Mouse (Mus musculus) kidney, adult 8-10 months (tissue): ENCODE results near the gene Lpin2.

Experiments used
- DNase-seq, 2 experiments: peaks; one replicate each; pipeline ENCODE4 v3.0.0; 2022

Gene Lpin2

DNA sequence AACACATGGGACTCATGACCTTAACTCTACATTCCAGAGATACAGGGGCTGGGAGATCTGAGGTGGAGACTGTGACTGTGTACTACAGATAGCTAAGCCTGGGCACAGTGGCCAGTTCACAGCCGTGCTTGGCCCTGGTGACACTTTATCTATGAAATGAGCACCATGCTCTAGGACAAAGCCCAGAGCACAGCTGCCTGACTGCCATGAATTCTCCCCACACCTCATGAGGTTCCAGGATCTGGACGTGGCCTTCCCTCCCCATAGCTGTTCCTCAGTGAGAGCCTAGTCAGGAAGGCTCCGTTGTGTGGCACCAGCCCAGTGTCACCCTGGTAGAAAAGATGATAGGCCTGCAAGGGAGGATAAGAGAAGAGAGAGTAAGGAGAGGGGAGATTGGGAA is 86.2 kb downstream of the Lpin2 start:
- DNase-seq, result no peak

DNA sequence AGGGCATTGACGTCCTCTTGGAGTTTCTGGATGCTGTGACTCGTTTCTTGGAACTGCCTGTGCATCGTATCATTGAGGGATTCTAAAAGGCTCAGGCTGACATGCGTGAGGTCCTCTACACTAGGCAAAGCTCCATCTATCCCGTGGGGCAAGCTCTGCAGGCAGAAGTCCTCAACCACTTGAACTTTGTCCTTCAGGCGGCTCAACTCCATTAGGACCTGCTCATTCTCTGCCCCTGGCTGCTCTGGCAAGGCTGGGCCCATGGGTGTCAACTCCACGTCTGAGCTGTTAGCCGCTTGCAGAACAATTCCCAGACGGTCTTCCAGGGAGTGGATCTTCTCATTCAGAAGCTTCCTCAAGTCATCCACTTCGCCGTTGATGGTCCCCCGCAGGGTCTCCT is 91.5 kb downstream of the Lpin2 start:
- no peak for DNase-seq

DNA sequence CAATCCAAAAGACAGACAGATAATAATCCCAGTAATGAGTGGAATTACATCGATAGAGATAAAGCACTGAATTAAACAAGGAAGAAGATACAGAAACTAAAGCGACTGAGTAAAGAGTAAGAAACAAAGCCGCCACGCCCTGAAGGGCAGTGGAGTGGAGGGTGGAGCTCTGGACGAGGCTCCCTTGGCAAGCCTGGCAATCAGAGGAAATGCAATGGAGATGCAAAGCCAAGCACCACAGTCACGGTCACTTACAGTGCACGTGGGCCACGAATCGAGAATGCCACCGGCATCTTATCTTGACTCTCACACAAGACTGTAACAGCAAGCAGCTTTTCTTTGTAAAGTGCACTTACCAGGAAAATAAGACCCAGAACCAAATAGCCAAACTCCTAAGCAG is 94.4 kb downstream of the Lpin2 start:
- no peak for DNase-seq

- DNase-seq, result no peak
Measured at GRCm38 (mm10) chr17:71277701-71278491, 95.5 kb downstream of the Lpin2 start.

GRCm38 (mm10) chr17:71282716-71283115 is 100.4 kb downstream of the Lpin2 start:
- peak; percentile 76 to 83 for DNase-seq

DNA sequence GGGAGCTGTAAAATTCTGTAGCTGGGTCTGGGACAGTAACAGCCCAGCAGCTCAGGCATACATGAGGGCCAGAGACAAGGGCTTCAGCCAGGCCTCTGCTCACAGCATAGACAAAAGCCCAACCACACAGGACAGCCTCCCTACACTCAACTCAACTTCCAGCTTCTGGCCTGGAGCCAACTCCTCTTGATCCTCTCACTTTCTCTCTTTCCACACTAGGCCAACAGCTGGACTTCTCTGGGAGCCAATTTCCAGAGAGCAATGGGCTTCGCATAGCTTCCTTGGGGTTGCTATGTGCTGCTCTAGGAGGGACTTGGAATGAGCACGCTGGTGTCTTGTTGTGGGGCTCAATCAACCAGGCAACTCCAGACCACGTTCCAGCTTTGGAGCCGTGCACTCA is 100.9 kb downstream of the Lpin2 start:
- DNase-seq, result peak; percentile 14 to 34

DNA sequence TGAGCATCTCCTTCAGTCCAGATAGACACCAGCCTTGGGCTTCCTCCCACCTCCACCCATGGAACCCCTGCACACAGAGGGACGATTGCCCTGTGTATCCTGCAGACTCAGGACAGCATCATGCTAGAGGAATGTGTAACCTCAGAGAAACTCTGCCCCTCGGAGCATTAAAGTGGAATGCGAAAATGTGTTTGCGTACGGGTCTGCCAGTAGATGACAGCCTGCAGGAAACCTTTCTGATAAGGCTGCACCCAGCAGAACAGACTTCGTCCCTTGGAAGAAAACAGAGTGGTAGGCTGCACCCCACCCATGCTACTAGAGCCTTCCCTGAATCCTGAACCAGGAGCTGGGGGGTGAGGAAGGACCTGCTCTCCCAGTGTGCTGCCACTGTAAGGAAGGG is 102.5 kb downstream of the Lpin2 start:
- DNase-seq, result no peak

DNA sequence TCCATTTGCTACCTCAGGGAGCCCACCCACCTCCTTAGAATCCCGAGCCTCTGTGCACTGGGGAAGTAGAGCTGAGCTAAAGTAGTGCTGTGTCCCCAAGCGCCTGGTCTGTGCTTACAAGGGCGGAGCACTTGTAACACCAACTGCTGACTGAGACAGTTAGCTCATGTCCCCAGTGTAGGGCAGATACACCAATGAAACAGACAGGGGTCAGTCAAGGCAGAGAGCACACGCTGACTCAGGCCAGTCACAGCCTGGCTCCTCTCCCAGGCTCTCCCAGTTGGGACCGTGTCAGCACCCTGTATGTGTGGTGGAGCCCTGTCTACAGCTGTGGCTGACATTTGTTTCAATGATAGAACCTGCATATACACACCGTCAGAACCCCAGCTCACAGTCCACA is 103.6 kb downstream of the Lpin2 start:
- peak; percentile 48 to 51 for DNase-seq

GRCm38 (mm10) chr17:71287586-71287985 is 105.2 kb downstream of the Lpin2 start:
- no peak for DNase-seq

DNA sequence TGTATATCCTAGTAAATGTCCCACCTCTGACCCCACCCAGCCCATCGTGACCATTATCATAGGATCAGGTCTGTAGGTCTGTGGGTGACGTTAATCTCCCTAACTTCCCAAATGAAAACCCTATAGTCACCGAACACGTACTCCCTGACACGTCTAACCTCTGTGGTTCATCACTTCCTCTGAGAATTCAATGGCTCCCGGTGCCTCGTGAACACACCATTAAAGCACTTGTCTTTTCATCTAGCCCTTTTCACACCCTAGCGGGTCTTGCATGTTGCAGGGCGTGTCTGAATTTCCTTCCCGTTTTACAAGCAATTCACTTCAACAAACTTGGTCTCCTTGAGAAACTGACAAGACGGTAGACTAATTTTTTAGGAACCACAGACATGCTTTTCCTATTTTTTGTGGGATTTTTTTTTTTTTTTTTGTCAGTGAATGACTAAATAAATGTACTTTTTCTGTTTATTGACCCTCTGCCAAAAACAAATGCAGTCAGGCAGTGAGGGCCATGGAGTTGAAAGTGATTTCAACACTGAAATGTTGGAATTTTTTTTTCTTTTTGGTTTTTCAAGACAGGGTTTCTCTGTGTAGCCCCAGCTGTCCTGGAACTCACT is 105.9 kb downstream of the Lpin2 start:
- no peak for DNase-seq

- DNase-seq, result peak; percentile 45 to 64
Measured at GRCm38 (mm10) chr17:71288808-71289548, 106.6 kb downstream of the Lpin2 start.

DNA sequence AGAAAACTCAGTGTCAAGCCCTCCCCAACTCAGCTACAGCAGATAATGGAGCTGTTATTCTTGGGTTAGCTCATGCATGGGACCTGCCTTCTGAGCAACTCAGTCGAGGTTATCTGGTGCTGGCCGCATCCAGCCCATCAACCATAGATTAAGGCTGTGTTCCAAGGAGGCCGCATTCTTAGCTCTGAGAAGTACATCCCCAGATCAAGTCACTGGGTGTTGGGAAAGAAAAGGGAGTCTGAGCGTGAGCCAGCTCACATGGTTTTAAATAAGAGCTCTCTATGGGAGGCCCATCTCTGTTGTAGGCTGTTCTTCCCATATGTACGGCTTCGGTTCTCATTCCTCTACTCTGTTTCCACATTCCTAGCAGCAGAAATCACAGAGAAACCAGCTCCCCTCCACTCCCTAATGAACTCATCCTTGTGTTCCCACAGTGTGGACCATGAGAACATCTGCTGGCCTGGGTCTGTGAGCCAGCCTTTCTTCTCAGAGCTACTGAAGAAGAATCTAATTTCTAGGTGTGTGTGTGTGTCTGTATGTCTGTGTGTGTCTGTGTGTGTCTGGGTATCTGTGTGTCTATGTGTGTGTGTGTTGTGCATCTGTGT is 107.3 kb downstream of the Lpin2 start:
- no peak for DNase-seq

DNA sequence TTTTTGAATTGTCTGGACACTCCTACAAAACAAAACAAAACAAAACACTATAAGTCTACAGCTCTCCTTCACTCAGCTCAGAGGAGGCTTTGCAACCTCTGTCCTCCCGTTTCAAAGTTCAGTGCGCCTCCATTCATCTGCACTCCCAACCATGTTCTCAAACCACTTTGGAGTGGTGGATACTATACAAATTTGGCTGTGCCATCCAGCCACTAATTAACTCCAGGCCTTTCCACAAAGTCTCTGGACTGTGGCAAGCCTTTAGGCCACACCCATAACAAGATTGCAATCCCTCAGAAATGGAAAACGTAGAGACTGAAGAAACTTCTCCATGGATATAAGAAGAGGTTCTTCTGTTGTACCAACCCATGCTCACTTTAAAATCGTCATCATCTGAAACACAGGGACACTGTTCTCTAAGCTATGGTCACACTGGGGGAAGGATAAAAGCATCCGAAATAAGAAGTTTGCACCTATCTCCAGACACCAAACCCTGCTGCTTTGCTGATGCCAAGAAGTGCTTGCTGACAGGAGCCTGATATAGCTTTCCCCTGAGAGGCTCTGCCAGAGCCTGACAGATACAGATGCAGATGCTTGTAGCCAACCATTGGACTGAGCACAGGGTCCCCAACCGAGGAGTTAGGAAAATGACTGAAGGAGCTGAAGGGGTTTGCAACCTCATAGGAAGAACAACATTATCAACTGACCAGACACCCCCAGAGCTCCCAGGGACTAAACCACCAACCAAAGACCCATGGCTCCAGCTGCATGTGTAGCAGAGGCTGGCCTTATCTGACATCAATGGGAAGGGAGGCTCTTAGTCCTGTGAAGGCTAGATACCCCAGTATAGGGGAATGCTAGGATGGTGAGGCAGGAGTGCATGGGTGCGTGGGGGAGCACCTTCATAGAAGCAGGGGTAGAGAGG is 108.4 kb downstream of the Lpin2 start:
- DNase-seq, result no peak

- DNase-seq, result no peak
Measured at GRCm38 (mm10) chr17:71291897-71292420, 109.6 kb downstream of the Lpin2 start.

DNA sequence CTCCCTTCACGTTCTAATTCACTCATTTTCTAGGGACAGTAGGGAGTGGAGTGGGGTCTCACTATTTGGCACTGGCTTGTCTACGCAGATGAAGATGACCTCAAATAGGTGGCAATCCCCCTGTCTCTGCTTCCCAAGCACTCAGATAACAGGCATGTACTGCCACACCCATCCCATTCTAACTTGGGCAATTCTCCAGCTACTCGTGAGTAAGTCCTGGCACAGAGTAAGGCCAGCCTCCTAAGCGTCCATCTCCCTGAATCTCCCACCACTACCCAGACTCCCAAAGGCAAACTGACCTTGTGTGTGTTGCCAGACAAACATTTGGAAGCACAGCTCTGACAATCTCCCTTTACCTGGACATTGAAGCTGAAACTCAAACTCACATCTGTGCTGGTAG is 110.5 kb downstream of the Lpin2 start:
- DNase-seq, result no peak

GRCm38 (mm10) chr17:71294570-71294969 is 112.2 kb downstream of the Lpin2 start:
- no peak for DNase-seq
